Mouse (Mus musculus): ENCODE data around the gene U2surp. TPM values are rescaled to one million over a fixed set of nuclear protein-coding genes. Genes with fewer than 3 reads are reported as not detected.
"Not testable (repeated sequence)": the region's sequence is repeated elsewhere in the genome, so short reads cannot be mapped to it uniquely, and the experiment has no call there.

The U2surp gene
- polyA plus RNA-seq, 1 experiment, result 3.1 TPM

- H3K4me3 ChIP-seq (replicated peaks), result no peak overlapping the region
- no peaks in the 10 kb centered on the region for H3K36me3 ChIP-seq (replicated peaks; ENCODE audit: low read length)
- peaks cover 6% of the 10 kb centered on the region for H3K27me3 ChIP-seq (replicated peaks)
- H3K4me1 ChIP-seq, result peaks cover 4% of the 10 kb centered on the region; the same call in 1 of the 2 replicates
- H3K9me3 ChIP-seq, result peaks cover 9% of the 10 kb centered on the region; the same call in 1 of the 2 replicates
- TF ChIP-seq FLI1 (IDR thresholded peaks at IDR 0.05; ENCODE audit: low read length), result no peak
- no peak for TF ChIP-seq GATA1 (IDR thresholded peaks at IDR 0.05; ENCODE audit: borderline replicate concordance, low read length)
Measured at GRCm38 (mm10) chr9:95539176-95539800, 27.5 kb upstream of the U2surp start.

DNA sequence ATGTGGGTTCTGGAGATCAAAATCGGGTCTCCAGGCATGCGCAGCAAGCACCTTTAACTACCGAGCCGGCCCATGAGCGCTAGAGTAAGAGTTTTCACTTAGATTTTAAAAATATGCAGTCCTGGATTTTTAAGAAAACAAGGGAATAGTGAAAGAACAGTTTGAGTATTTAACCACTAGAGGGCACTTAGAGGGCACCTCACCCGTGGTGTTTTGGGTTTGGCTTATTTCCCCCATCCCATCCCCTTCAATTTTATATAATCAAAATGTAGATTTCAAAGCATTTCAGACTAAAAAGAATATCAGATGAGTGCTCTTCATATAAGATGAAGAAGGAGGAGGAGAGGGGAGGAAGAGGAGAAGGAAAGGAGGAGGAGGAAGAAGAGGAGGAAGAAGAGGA, 22.0 kb upstream of the U2surp start:
- no peaks in the 10 kb centered on the region for H3K27me3 ChIP-seq (replicated peaks)
- peaks cover 4% of the 10 kb centered on the region; the same call in 1 of the 2 replicates for H3K9me3 ChIP-seq
- no peaks in the 10 kb centered on the region for H3K4me1 ChIP-seq
- H3K4me3 ChIP-seq (replicated peaks), result no peak overlapping the region
- TF ChIP-seq FLI1 (IDR thresholded peaks at IDR 0.05; ENCODE audit: low read length) (no peak), GATA1 (IDR thresholded peaks at IDR 0.05; ENCODE audit: borderline replicate concordance, low read length) (no peak)
- no peaks in the 10 kb centered on the region for H3K36me3 ChIP-seq (replicated peaks; ENCODE audit: low read length)

DNA sequence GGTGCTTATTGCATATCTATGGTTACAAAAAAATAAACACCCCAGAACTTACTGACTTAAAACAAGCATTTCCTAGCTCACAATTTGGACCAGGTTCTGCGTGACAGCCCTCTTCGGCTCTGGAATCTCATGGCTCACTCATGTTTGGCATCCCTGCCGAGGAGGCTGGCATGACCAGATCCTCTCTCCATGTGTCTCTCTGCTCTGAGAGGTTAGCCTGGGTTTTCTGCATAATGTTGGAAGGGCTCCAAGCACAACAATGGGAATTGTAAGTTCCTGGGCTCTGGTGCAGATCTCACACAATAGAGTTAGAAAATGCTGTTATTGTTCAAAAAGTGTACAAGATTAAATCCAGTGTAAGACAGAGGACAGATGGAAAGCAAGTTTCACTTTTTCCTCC, 19.3 kb upstream of the U2surp start:
- Histone ChIP-seq H3K4me3 (replicated peaks) (no peak overlapping the region), H3K36me3 (replicated peaks; ENCODE audit: low read length) (no peaks in the 10 kb centered on the region), H3K4me1 (peaks cover 14% of the 10 kb centered on the region), H3K27me3 (replicated peaks) (no peaks in the 10 kb centered on the region), H3K9me3 (peaks cover 3% of the 10 kb centered on the region; the same call in 1 of the 2 replicates)
- TF ChIP-seq GATA1 (IDR thresholded peaks at IDR 0.05; ENCODE audit: borderline replicate concordance, low read length) (no peak), FLI1 (IDR thresholded peaks at IDR 0.05; ENCODE audit: low read length) (no peak)

- Histone ChIP-seq H3K36me3 (replicated peaks; ENCODE audit: low read length) (no peaks in the 10 kb centered on the region), H3K9me3 (peaks cover 3% of the 10 kb centered on the region; the same call in 1 of the 2 replicates), H3K27me3 (replicated peaks) (peaks cover 2% of the 10 kb centered on the region), H3K4me1 (peaks cover 17% of the 10 kb centered on the region), H3K4me3 (replicated peaks) (no peak overlapping the region)
- no peak for TF ChIP-seq FLI1 (IDR thresholded peaks at IDR 0.05; ENCODE audit: low read length)
- no peak for TF ChIP-seq GATA1 (IDR thresholded peaks at IDR 0.05; ENCODE audit: borderline replicate concordance, low read length)
Measured at GRCm38 (mm10) chr9:95527676-95528075, 15.9 kb upstream of the U2surp start.

DNA sequence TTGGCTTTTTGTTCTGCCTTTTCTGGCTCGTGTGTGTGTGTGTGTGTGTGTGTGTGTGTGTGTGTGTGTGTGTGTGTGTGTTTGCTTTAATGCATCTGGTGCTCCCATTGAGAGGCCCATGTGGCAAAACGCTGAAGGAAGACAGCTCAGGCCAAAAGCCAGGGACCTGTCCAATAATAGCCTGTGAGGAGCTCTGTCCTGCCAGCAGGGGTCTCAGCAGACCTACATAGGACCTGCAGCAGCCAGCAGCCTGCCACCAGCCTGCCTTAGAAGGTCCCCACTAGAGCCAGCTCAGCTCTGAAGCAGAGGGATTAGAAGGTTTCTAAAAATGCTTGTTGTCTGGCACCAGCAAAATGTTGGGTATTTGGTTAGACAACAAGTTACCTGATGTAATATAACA, 14.2 kb upstream of the U2surp start:
- Histone ChIP-seq H3K4me1 (peaks cover 17% of the 10 kb centered on the region), H3K27me3 (replicated peaks) (peaks cover 2% of the 10 kb centered on the region)
- TF ChIP-seq GATA1 (IDR thresholded peaks at IDR 0.05; ENCODE audit: borderline replicate concordance, low read length) (no peak), FLI1 (IDR thresholded peaks at IDR 0.05; ENCODE audit: low read length) (no peak)

GRCm38 (mm10) chr9:95525376-95525775, 13.6 kb upstream of the U2surp start:
- H3K36me3 ChIP-seq (replicated peaks; ENCODE audit: low read length), result no peaks in the 10 kb centered on the region
- peaks cover 17% of the 10 kb centered on the region for H3K4me1 ChIP-seq
- H3K9me3 ChIP-seq, result peaks cover 3% of the 10 kb centered on the region; the same call in 1 of the 2 replicates
- peaks cover 2% of the 10 kb centered on the region for H3K27me3 ChIP-seq (replicated peaks)
- H3K4me3 ChIP-seq (replicated peaks), result no peak overlapping the region
- no peak for TF ChIP-seq FLI1 (IDR thresholded peaks at IDR 0.05; ENCODE audit: low read length)
- TF ChIP-seq GATA1 (IDR thresholded peaks at IDR 0.05; ENCODE audit: borderline replicate concordance, low read length), result no peak

More for the DNA sequence above, 14.2 kb upstream of the U2surp start:
- no peak overlapping the region for H3K4me3 ChIP-seq (replicated peaks)
- no peaks in the 10 kb centered on the region for H3K36me3 ChIP-seq (replicated peaks; ENCODE audit: low read length)
- H3K9me3 ChIP-seq, result peaks cover 3% of the 10 kb centered on the region; the same call in 1 of the 2 replicates

DNA sequence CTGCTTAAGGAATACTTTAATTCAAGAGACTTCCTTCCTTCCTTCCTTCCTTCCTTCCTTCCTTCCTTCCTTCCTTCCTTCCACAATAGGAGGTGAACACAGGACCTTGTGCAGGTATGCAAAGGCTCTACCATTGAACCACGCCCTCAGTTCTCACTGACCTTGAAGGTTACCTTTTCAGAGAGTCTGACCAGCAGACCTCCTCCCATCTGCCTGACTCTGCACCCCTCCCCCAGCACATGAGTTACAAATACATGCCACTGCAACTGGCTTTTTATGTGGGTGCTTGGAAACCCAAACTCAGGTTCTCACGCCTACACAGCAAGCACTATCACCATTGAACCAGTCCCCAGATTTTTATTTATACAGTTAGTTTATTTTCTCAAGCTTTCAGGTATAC, 10.8 kb upstream of the U2surp start:
- Histone ChIP-seq H3K36me3 (replicated peaks; ENCODE audit: low read length) (no peaks in the 10 kb centered on the region), H3K27me3 (replicated peaks) (peaks cover 2% of the 10 kb centered on the region), H3K4me3 (replicated peaks) (no peak overlapping the region), H3K4me1 (peaks cover 5% of the 10 kb centered on the region), H3K9me3 (no peaks in the 10 kb centered on the region)
- no peak for TF ChIP-seq FLI1 (IDR thresholded peaks at IDR 0.05; ENCODE audit: low read length)

- H3K4me1 ChIP-seq, result 0 out of 2 replicates have a peak, but pooled peaks cover 3% of the 10 kb centered on the region
- H3K36me3 ChIP-seq (replicated peaks; ENCODE audit: low read length), result no peaks in the 10 kb centered on the region
- peaks cover 2% of the 10 kb centered on the region for H3K27me3 ChIP-seq (replicated peaks)
- H3K9me3 ChIP-seq, result no peaks in the 10 kb centered on the region
- H3K4me3 ChIP-seq (replicated peaks), result no peak overlapping the region
- no peak for TF ChIP-seq FLI1 (IDR thresholded peaks at IDR 0.05; ENCODE audit: low read length)
- no peak for TF ChIP-seq GATA1 (IDR thresholded peaks at IDR 0.05; ENCODE audit: borderline replicate concordance, low read length)
Measured at GRCm38 (mm10) chr9:95521566-95521965, 9.8 kb upstream of the U2surp start.

DNA sequence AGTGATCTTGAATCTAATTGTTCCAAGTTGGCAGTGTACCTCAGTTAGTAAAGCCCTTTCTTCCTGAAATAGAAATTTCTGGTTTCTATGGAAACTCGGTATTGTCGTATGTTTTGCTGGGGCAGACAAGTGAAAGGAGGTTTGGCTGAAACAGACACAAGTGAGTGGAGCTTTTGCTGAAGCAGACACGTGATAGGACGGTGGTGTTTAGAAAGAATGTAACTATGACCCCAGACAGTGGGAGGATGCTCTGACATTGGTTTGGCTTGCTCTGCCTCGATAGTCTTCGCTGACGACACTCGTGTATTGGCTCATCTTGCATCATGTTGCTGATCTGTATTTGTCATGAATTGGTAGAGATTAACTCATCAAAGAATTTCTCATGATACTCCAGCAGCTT, 9.2 kb upstream of the U2surp start:
- 0 out of 2 replicates have a peak, but pooled peaks cover 3% of the 10 kb centered on the region for H3K4me1 ChIP-seq
- peaks cover 2% of the 10 kb centered on the region for H3K27me3 ChIP-seq (replicated peaks)
- no peak overlapping the region for H3K4me3 ChIP-seq (replicated peaks)
- TF ChIP-seq GATA1 (IDR thresholded peaks at IDR 0.05; ENCODE audit: borderline replicate concordance, low read length), result no peak
- H3K36me3 ChIP-seq (replicated peaks; ENCODE audit: low read length), result no peaks in the 10 kb centered on the region
- no peaks in the 10 kb centered on the region for H3K9me3 ChIP-seq

- H3K27me3 ChIP-seq (replicated peaks), result peaks cover 2% of the 10 kb centered on the region
- no peaks in the 10 kb centered on the region for H3K9me3 ChIP-seq
- H3K36me3 ChIP-seq (replicated peaks; ENCODE audit: low read length), result no peaks in the 10 kb centered on the region
- no peak for TF ChIP-seq GATA1 (IDR thresholded peaks at IDR 0.05; ENCODE audit: borderline replicate concordance, low read length)
- 0 out of 2 replicates have a peak, but pooled peaks cover 3% of the 10 kb centered on the region for H3K4me1 ChIP-seq
- no peak overlapping the region for H3K4me3 ChIP-seq (replicated peaks)
Measured at GRCm38 (mm10) chr9:95520563-95520962, 8.8 kb upstream of the U2surp start.

DNA sequence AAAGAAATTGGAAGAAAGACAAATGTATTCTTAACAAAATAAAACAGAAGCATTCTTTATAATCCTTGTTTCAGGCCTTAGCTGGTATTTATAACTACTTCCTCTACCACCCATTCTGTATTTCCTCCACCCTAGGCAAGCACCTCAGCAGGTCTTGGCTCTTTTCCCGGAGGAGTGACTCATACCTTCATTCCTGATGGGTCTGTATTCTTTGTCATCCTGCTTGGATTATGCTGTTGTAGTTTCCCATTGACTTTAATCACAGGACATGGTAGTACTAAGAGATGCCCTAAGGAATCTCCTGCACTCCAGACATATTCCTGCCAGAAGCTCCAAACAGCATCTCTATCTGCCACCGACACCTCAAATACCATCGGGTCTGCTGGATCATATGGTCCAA, 2.6 kb upstream of the U2surp start:
- peaks cover 27% of the 10 kb centered on the region for H3K4me1 ChIP-seq
- H3K9me3 ChIP-seq; H3K4me3 ChIP-seq (replicated peaks); H3K36me3 ChIP-seq (replicated peaks; ENCODE audit: low read length); H3K27me3 ChIP-seq (replicated peaks): not testable (repeated sequence)
